Mouse (Mus musculus) forebrain, embryonic 16.5 days (tissue): ENCODE measurements at regions not wholly inside any gene's neighbourhood (a gene's known extent, or its start where the extent isn't known, plus 50 kb on each side); places are given as distances from the start of the nearest gene placed in this dataset.

ENCODE experiments used
- ATAC-seq: fragments of 200-750 bp; cut with Nextera tagmentation; 2 replicates; pipeline ENCODE4 v1.8.0; 2017; ENCODE audit warnings: mild to moderate bottlenecking, moderate library complexity
- H3K27ac ChIP-seq: fragments of 300-500 bp; sonication (generic); 2 replicates; pipeline ENCODE4 v1.5.1; 2014; ENCODE audit warnings: low read length, control low read depth
- H3K27me3 ChIP-seq: fragments of 300-500 bp; sonication (generic); replicated peaks from 2 replicates; pipeline ENCODE4 v1.6.1; 2014; ENCODE audit warnings: low read length; ENCODE audit not compliant: control insufficient read depth, insufficient read depth
- H3K36me3 ChIP-seq: fragments of 300-500 bp; sonication (generic); 2 replicates; pipeline ENCODE4 v1.6.1; 2014; ENCODE audit not compliant: control insufficient read depth, insufficient read depth
- H3K4me1 ChIP-seq: fragments of 300-500 bp; sonication (generic); replicated peaks from 2 replicates; pipeline ENCODE4 v1.6.1; 2014; ENCODE audit warnings: low read length; ENCODE audit not compliant: control insufficient read depth, insufficient read depth
- H3K4me2 ChIP-seq: fragments of 300-500 bp; sonication (generic); 2 replicates; pipeline ENCODE4 v1.6.1; 2014; ENCODE audit warnings: mild to moderate bottlenecking, low read length, control low read depth
- H3K4me3 ChIP-seq: fragments of 300-500 bp; sonication (generic); replicated peaks from 2 replicates; pipeline ENCODE4 v1.5.1; 2014; ENCODE audit warnings: mild to moderate bottlenecking, low read length, control low read depth
- H3K9ac ChIP-seq: fragments of 300-500 bp; sonication (generic); replicated peaks from 2 replicates; pipeline ENCODE4 v1.6.1; 2014; ENCODE audit warnings: low read depth, low read length, control low read depth
- H3K9me3 ChIP-seq: fragments of 300-500 bp; sonication (generic); 2 replicates; pipeline ENCODE4 v1.6.1; 2016; ENCODE audit warnings: low read length; ENCODE audit not compliant: control insufficient read depth
- WGBS: fragments of 180-500 bp; shearing (Covaris S2); extraction: QIAGEN DNeasy Blood & Tissue Kit; methylation state at CpG from one replicate; pipeline ENCODE4 v1.1.7; 2014; 5-methylcytosine and 5-hydroxymethylcytosine counted together

GRCm38 (mm10) chr6:117576021-117576420 is 265.0 kb upstream of the Zfp637 start:
- Histone ChIP-seq H3K4me2 (no peak overlapping the region), H3K9me3 (no peaks in the 10 kb centered on the region), H3K9ac (no peak overlapping the region), H3K27ac (no peak overlapping the region), H3K4me3 (no peak overlapping the region), H3K4me1 (no peaks in the 10 kb centered on the region), H3K36me3 (no peaks in the 10 kb centered on the region), H3K27me3 (no peaks in the 10 kb centered on the region)
- 94% methylated on average over 9 of the region's 9 CpGs for WGBS
- ATAC-seq: no peak

DNA sequence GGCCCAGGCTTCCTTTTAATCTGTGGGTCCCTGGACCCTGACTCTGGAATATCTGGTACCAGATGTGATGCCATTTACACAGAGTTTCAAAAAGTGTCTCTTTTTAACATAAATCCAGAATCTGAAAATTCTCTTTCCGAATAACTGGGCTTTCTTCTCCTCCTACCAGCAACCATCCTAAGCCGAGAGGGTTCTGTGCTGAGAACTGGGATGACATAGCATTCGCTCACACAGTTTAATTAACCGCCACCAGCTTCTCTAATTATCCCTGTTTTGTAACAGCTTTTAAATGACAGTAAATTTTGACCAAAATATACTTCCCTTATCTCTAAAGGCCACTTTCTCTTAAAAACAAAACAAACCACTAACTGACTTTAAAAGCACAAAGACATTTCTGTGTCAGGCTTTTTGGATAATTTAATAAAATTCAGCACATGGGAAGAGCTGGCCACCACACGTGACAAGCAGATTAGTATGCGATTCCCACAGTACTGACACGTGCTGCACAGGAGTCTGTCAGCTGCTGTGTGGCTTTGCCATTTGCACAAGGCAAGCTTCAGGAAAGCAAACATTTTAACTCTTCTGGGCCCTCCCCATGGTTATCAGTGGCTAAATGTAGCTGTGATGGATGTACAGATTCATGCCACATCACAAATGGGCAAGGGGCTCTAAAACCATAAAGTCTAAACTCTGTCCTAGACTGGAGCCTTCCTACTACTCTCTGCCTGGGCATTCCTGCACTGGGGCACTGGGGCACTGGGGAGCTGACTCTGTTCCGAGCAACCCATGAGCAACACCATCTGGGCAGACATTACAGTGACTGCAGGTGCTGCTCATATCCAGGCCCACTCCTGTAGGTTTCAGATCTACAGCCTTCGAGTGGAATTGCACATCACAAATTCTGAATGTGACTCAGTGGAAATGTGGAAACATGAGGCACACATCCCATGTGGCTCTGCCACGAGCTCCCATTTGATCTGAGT is 263.1 kb upstream of the Zfp637 start:
- no peak overlapping the region for H3K4me2 ChIP-seq
- peak; percentile 98 for ATAC-seq
- no peaks in the 10 kb centered on the region for H3K27me3 ChIP-seq
- H3K9ac ChIP-seq: no peak overlapping the region
- H3K36me3 ChIP-seq: no peaks in the 10 kb centered on the region
- no peak overlapping the region for H3K27ac ChIP-seq
- no peaks in the 10 kb centered on the region for H3K9me3 ChIP-seq
- H3K4me1 ChIP-seq: no peaks in the 10 kb centered on the region
- H3K4me3 ChIP-seq: no peak overlapping the region
- WGBS: 46% methylated on average over 10 of the region's 10 CpGs

DNA sequence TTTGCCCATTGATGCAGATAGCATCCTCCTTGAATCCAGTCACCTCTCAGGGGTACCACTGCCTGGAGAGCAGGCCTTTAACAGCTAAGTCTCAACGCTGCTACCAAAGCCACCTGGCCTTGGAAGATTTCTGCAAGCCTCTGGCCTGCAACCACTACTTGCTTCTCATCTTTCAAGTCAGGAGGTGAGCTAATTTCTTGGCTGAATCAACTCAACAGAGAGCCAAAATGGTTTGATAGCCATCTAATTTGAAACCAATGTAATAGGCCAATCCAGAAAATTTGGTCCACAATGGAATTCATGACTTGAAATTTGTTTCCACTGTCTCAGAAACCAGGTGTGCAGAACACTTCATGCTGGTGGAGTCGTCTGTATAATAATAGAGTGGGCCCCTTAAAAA is 260.0 kb upstream of the Zfp637 start:
- no peak overlapping the region for H3K4me2 ChIP-seq
- WGBS: 75% methylated on average over 2 of the region's 2 CpGs
- H3K36me3 ChIP-seq: no peaks in the 10 kb centered on the region
- no peaks in the 10 kb centered on the region for H3K9me3 ChIP-seq
- ATAC-seq: no peak
- no peak overlapping the region for H3K27ac ChIP-seq
- H3K4me1 ChIP-seq: no peaks in the 10 kb centered on the region
- H3K27me3 ChIP-seq: no peaks in the 10 kb centered on the region
- no peak overlapping the region for H3K4me3 ChIP-seq
- H3K9ac ChIP-seq: no peak overlapping the region

DNA sequence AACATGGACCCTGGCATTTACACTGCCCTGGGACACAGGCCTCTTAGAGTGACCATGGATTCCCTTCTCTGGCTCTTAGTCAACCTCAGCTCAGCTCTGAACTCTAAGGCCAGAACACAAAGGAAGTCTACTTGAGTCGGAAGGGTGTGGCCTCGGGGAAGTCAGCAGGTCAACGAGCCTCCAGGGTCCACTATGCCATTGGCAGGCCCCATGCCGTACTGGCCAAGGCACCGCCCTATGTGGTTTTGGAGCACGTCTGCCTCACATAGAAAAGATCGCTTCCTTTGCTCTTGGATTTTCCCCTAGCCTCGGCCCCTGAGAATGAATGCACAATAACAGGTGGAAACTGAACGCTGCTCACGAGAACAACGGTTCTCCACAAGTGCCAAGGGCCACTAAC is 257.9 kb upstream of the Zfp637 start:
- no peaks in the 10 kb centered on the region for H3K36me3 ChIP-seq
- no peaks in the 10 kb centered on the region for H3K27me3 ChIP-seq
- ATAC-seq: no peak
- no peak overlapping the region for H3K4me3 ChIP-seq
- no peaks in the 10 kb centered on the region for H3K9me3 ChIP-seq
- no peak overlapping the region for H3K4me2 ChIP-seq
- H3K27ac ChIP-seq: no peak overlapping the region
- H3K9ac ChIP-seq: no peak overlapping the region
- whole genome bisulfite sequencing: 91% methylated on average over 11 of the region's 11 CpGs
- H3K4me1 ChIP-seq: no peaks in the 10 kb centered on the region

GRCm38 (mm10) chr6:117584563-117584962 is 256.4 kb upstream of the Zfp637 start:
- ATAC-seq: no peak
- Histone ChIP-seq H3K27ac (no peak overlapping the region), H3K36me3 (no peaks in the 10 kb centered on the region), H3K27me3 (no peaks in the 10 kb centered on the region), H3K4me1 (no peaks in the 10 kb centered on the region), H3K4me2 (no peak overlapping the region), H3K9ac (no peak overlapping the region), H3K4me3 (no peak overlapping the region), H3K9me3 (no peaks in the 10 kb centered on the region)
- 94% methylated on average over 5 of the region's 5 CpGs for WGBS

DNA sequence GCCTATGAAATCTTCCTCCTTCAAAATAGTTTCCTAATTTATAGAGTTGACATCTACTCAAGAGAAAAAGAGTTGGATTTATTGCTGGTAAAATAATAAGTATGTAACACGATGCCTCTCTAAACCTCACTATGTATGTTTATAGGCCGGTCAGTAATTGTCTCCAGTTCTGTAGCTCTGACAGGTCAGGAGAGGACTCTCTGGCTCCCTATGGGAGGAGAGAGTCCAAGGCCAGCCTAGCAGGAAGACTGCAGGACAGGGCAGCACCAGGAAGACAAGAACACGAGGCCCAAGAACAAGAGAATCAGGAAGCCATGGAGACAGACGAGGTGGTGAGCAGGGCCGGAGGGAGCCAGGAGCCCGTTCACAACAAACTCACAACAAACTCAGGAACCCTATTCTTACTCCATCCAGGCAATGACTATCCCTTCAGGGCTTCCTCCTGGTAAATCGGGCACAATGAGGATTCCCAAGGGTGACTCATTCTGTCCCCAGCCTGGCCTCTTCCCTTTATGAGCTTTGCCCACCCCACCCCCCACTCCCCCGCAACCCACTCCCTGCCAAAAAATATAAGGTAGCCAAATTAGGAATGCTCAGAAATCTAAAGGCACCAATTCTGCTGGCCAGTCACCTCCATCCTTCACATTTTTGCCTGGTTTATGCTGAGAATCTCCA is 244.7 kb upstream of the Zfp637 start:
- no peak for ATAC-seq
- 84% methylated on average over 8 of the region's 8 CpGs for WGBS

GRCm38 (mm10) chr6:117604834-117605233 is 236.1 kb upstream of the Zfp637 start:
- 80% methylated on average over 2 of the region's 2 CpGs for WGBS

More for the DNA sequence above, 244.7 kb upstream of the Zfp637 start:
- H3K27ac ChIP-seq: no peak overlapping the region
- no peak overlapping the region for H3K9ac ChIP-seq
- H3K4me1 ChIP-seq: no peaks in the 10 kb centered on the region
- no peaks in the 10 kb centered on the region for H3K36me3 ChIP-seq
- H3K4me2 ChIP-seq: no peak overlapping the region
- H3K27me3 ChIP-seq: no peaks in the 10 kb centered on the region
- no peaks in the 10 kb centered on the region for H3K9me3 ChIP-seq
- H3K4me3 ChIP-seq: no peak overlapping the region

GRCm38 (mm10) chr6:117605685-117606084 is 235.3 kb upstream of the Zfp637 start:
- Histone ChIP-seq H3K4me3 (no peak overlapping the region), H3K27me3 (no peaks in the 10 kb centered on the region), H3K4me1 (no peaks in the 10 kb centered on the region), H3K4me2 (no peak overlapping the region), H3K27ac (no peak overlapping the region), H3K36me3 (no peaks in the 10 kb centered on the region), H3K9me3 (no peaks in the 10 kb centered on the region), H3K9ac (no peak overlapping the region)
- WGBS: 77% methylated on average over 4 of the region's 4 CpGs
- no peak for ATAC-seq

More at GRCm38 (mm10) chr6:117604834-117605233, 236.1 kb upstream of the Zfp637 start:
- Histone ChIP-seq H3K9me3 (no peaks in the 10 kb centered on the region), H3K27me3 (no peaks in the 10 kb centered on the region), H3K4me3 (no peak overlapping the region), H3K36me3 (no peaks in the 10 kb centered on the region), H3K4me1 (no peaks in the 10 kb centered on the region), H3K9ac (no peak overlapping the region), H3K27ac (no peak overlapping the region), H3K4me2 (no peak overlapping the region)
- no peak for ATAC-seq

- H3K9ac ChIP-seq: no peak overlapping the region
- no peaks in the 10 kb centered on the region for H3K36me3 ChIP-seq
- ATAC-seq: no peak
- no peak overlapping the region for H3K4me2 ChIP-seq
- H3K27me3 ChIP-seq: no peaks in the 10 kb centered on the region
- H3K4me3 ChIP-seq: no peak overlapping the region
- H3K9me3 ChIP-seq: no peaks in the 10 kb centered on the region
- H3K27ac ChIP-seq: no peak overlapping the region
- no peaks in the 10 kb centered on the region for H3K4me1 ChIP-seq
- 91% methylated on average over 6 of the region's 6 CpGs for WGBS
These were observed 234.8 kb upstream of the Zfp637 start for GRCm38 (mm10) chr6:117606211-117606610.
